Mouse (Mus musculus): Measurements from ENCODE around the gene Anapc2. TPM values are rescaled to one million over a fixed set of nuclear protein-coding genes. Genes with fewer than 3 reads are reported as not detected.
A peak's percentile ranks its signal among the peaks of the same experiment; 100 is the strongest.

The Anapc2 gene
- total and polyA plus RNA-seq, 2 experiments from 2014 or later = 46.7 to 105 TPM

GRCm38 (mm10) chr2:25234050-25234449, 38.2 kb upstream of the Anapc2 start, which contains the start of gene Slc34a3:
Gene Slc34a3, minus strand, starts transcription at chr2:25234364.
- Histone ChIP-seq H3K27ac (no peak within 1 kb of the TSS), H3K4me2 (ENCODE audit: low read depth, low read length) (no peak within 1 kb of the TSS), H3K9me3 (ENCODE audit: low read length) (no peaks in the 10 kb centered on the region), H3K27me3 (ENCODE audit: insufficient read depth, low read length) (no peaks in the 10 kb centered on the region), H3K4me3 (ENCODE audit: low read length) (no peak within 1 kb of the TSS), H3K9ac (replicated peaks; ENCODE audit: low read length) (no peak within 1 kb of the TSS), H3K4me1 (ENCODE audit: insufficient read depth, low read length) (no peaks in the 10 kb centered on the region), H3K36me3 (ENCODE audit: insufficient read depth, low read length) (no peaks in the 10 kb centered on the region)
- no peak for TF ChIP-seq CTCF (IDR thresholded peaks at IDR 0.05; ENCODE audit: low read depth)
- ATAC-seq (no peak), DNase-seq (ENCODE audit: low spot score) (no peak)
- WGBS = 93% methylated on average over 3 of the region's 3 CpGs

DNA sequence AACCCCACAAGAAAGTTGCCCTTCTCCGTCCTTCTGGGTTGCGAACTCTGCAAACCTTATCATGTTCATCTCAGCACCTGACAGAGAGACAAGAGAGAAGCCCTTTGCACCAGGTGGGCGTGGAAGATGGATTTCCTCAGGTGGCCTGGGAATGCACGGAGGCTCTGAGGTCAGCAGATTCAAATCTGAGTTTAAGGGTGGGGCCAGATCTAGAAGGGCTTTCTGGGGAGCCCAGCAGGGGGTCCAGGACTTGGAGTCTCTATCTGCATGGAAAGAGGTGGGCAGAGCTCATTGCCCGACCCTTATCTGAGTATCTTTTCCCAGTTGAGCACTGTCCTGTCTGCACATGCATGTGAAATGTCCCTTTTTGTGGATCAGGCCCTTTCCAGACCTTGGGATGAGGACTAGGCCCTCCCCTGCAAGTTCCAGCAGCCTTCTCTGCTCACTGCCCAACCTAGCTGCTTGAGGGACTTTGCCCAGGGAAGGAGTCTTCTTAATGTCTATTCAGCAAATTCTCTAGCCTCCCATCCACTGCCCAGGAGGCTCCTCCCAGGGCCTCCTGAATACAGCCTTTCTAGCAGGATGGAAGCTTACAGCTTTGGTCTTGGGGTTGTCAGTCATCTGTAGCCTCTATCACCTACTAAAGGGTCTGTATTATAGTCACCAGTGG, 37.6 kb upstream of the Anapc2 start:
- ATAC-seq = no peak
- no peak for TF ChIP-seq CTCF (IDR thresholded peaks at IDR 0.05; ENCODE audit: low read depth)
- no peak overlapping the region for H3K4me3 ChIP-seq (ENCODE audit: low read length)
- no peak overlapping the region for H3K4me2 ChIP-seq (ENCODE audit: low read depth, low read length)
- no peak overlapping the region for H3K9ac ChIP-seq (replicated peaks; ENCODE audit: low read length)
- WGBS = 84% methylated on average over 5 of the region's 5 CpGs
- no peaks in the 10 kb centered on the region for H3K4me1 ChIP-seq (ENCODE audit: insufficient read depth, low read length)
- no peak for DNase-seq (ENCODE audit: low spot score)
- no peak overlapping the region for H3K27ac ChIP-seq
- no peaks in the 10 kb centered on the region for H3K27me3 ChIP-seq (ENCODE audit: insufficient read depth, low read length)
- no peaks in the 10 kb centered on the region for H3K9me3 ChIP-seq (ENCODE audit: low read length)
- H3K36me3 ChIP-seq (ENCODE audit: insufficient read depth, low read length) = no peaks in the 10 kb centered on the region

GRCm38 (mm10) chr2:25236614-25237013, 35.7 kb upstream of the Anapc2 start, which contains the start of gene Rnf224:
Gene Rnf224, minus strand, starts transcription at chr2:25236787.
- ATAC-seq (no peak), DNase-seq (ENCODE audit: low spot score) (no peak)
- Histone ChIP-seq H3K4me3 (ENCODE audit: low read length) (no peak within 1 kb of the TSS), H3K9ac (replicated peaks; ENCODE audit: low read length) (no peak within 1 kb of the TSS), H3K9me3 (ENCODE audit: low read length) (no peaks in the 10 kb centered on the region), H3K27ac (no peak within 1 kb of the TSS), H3K4me1 (ENCODE audit: insufficient read depth, low read length) (peaks cover 7% of the 10 kb centered on the region), H3K4me2 (ENCODE audit: low read depth, low read length) (no peak within 1 kb of the TSS), H3K27me3 (ENCODE audit: insufficient read depth, low read length) (no peaks in the 10 kb centered on the region), H3K36me3 (ENCODE audit: insufficient read depth, low read length) (no peaks in the 10 kb centered on the region)
- WGBS = 36% methylated on average over 8 of the region's 8 CpGs
- TF ChIP-seq CTCF (IDR thresholded peaks at IDR 0.05; ENCODE audit: low read depth) = no peak

DNA sequence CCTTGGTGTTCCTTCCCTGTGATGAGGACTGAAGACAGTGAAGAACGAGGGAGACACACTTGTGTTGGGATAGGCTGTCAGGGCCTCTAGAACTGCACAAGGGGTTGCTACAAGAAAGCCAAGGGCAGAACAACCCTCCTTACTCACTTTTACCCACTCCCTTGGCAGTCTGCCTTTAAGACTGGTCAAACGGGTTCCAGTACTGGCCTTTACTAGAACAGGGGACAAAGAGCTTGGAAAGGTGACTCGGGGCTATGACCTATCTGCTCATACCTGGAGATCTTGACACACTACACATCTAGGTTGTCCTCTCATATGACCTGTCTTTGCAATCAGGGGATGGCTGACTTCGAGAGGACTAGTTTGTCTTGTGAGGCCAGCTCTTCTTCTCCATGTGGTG, 34.8 kb upstream of the Anapc2 start:
- DNase-seq (ENCODE audit: low spot score) (no peak), ATAC-seq (no peak)
- no peak for TF ChIP-seq CTCF (IDR thresholded peaks at IDR 0.05; ENCODE audit: low read depth)
- H3K4me1 ChIP-seq (ENCODE audit: insufficient read depth, low read length) = peaks cover 12% of the 10 kb centered on the region
- H3K36me3 ChIP-seq (ENCODE audit: insufficient read depth, low read length) = no peaks in the 10 kb centered on the region
- no peak overlapping the region for H3K4me2 ChIP-seq (ENCODE audit: low read depth, low read length)
- no peaks in the 10 kb centered on the region for H3K27me3 ChIP-seq (ENCODE audit: insufficient read depth, low read length)
- H3K9me3 ChIP-seq (ENCODE audit: low read length) = no peaks in the 10 kb centered on the region
- WGBS = 72% methylated on average over 4 of the region's 4 CpGs
- no peak overlapping the region for H3K9ac ChIP-seq (replicated peaks; ENCODE audit: low read length)
- H3K27ac ChIP-seq = no peak overlapping the region
- H3K4me3 ChIP-seq (ENCODE audit: low read length) = no peak overlapping the region

GRCm38 (mm10) chr2:25238106-25238505, 34.2 kb upstream of the Anapc2 start:
- Histone ChIP-seq H3K4me3 (ENCODE audit: low read length) (no peak overlapping the region), H3K27me3 (ENCODE audit: insufficient read depth, low read length) (no peaks in the 10 kb centered on the region), H3K36me3 (ENCODE audit: insufficient read depth, low read length) (no peaks in the 10 kb centered on the region), H3K4me1 (ENCODE audit: insufficient read depth, low read length) (peaks cover 12% of the 10 kb centered on the region), H3K4me2 (ENCODE audit: low read depth, low read length) (no peak overlapping the region), H3K9me3 (ENCODE audit: low read length) (no peaks in the 10 kb centered on the region), H3K9ac (replicated peaks; ENCODE audit: low read length) (no peak overlapping the region), H3K27ac (no peak overlapping the region)
- DNase-seq (ENCODE audit: low spot score) = no peak
- no peak for ATAC-seq
- TF ChIP-seq CTCF (IDR thresholded peaks at IDR 0.05; ENCODE audit: low read depth) = no peak

- H3K4me2 ChIP-seq (ENCODE audit: low read depth, low read length) = no peak overlapping the region
- H3K27me3 ChIP-seq (ENCODE audit: insufficient read depth, low read length) = no peaks in the 10 kb centered on the region
- ATAC-seq = no peak
- H3K9ac ChIP-seq (replicated peaks; ENCODE audit: low read length) = no peak overlapping the region
- H3K9me3 ChIP-seq (ENCODE audit: low read length) = no peaks in the 10 kb centered on the region
- no peak for DNase-seq (ENCODE audit: low spot score)
- no peak overlapping the region for H3K27ac ChIP-seq
- peaks cover 12% of the 10 kb centered on the region for H3K4me1 ChIP-seq (ENCODE audit: insufficient read depth, low read length)
- 88% methylated on average over 3 of the region's 3 CpGs for WGBS
- peaks cover 5% of the 10 kb centered on the region; the same call in 1 of the 2 replicates for H3K36me3 ChIP-seq (ENCODE audit: insufficient read depth, low read length)
- TF ChIP-seq CTCF (IDR thresholded peaks at IDR 0.05; ENCODE audit: low read depth) = no peak
- H3K4me3 ChIP-seq (ENCODE audit: low read length) = no peak overlapping the region
Measured at GRCm38 (mm10) chr2:25239766-25240165, 32.5 kb upstream of the Anapc2 start.

DNA sequence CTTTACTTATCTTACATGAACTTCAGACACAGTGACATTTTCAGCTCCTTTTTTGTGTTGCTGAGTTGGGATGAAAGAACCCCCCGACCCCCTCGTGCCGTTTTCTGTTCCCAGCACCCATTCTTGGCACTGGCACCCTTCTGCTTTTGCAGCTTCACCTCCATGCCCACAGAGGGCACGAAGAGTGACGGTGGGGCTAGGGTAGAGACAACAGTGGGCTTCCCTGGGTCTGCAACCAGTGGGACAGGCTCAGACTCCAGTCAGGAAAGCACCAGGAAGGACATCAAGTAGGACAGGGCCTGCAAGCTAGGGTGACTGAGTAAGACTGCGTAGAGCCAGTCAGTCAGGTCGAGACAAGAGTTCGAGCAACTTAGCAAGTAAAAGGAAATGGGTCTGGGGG, 32.0 kb upstream of the Anapc2 start:
- Histone ChIP-seq H3K4me3 (ENCODE audit: low read length) (peak overlapping the region; percentile 56; the same call in 1 of the 2 replicates), H3K9ac (replicated peaks; ENCODE audit: low read length) (no peak overlapping the region), H3K4me2 (ENCODE audit: low read depth, low read length) (peak overlapping the region; percentile 88), H3K4me1 (ENCODE audit: insufficient read depth, low read length) (peaks cover 12% of the 10 kb centered on the region), H3K36me3 (ENCODE audit: insufficient read depth, low read length) (peaks cover 5% of the 10 kb centered on the region; the same call in 1 of the 2 replicates), H3K27ac (peak overlapping the region; percentile 80), H3K9me3 (ENCODE audit: low read length) (no peaks in the 10 kb centered on the region), H3K27me3 (ENCODE audit: insufficient read depth, low read length) (no peaks in the 10 kb centered on the region)
- ATAC-seq (0 out of 2 replicates have a peak, but pooled peaks have one; percentile 1), DNase-seq (ENCODE audit: low spot score) (no peak)
- no peak for TF ChIP-seq CTCF (IDR thresholded peaks at IDR 0.05; ENCODE audit: low read depth)
- 52% methylated on average over 8 of the region's 8 CpGs for WGBS
